Mouse (Mus musculus): ENCODE measurements around the gene Rbbp8nl.

The Rbbp8nl gene

DNA sequence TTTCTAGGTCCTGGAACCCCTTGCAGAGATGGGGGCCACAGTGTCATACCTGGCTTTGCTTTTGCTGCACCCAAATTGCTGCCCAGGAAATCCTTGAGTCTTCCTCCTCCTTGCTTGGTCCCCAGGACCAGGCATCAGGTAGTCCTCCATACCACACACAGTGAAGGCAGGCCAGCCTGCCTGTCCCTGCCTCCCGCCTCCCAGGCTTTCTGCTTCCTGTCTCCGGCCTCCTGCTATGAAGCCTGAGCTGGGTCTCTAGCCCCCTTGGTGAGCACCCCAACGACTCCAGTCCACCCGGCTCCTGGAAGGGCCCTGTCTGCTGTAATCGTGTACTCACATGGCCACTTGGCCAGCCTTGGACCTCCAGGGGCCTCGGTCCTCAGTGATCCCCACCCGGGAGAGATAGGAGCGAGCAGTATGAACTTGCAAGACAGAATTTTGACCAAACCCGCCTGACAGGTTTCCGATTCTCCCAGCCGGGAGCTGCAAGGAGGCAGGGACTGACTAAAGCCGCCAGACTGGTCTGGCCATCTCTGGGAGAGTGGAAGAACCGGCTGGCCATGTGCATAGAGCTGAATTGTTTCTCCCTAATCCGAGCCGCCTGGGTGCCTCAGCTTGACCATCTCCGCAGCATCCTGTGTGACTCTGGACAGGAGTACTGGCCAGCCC, at the start of gene Rbbp8nl:
Gene Rbbp8nl, minus strand, starts transcription at position 440 of the 669 bp plus-strand sequence.
- no peak for DNase-seq (ENCODE audit: low spot score in 2 of 2)

DNA sequence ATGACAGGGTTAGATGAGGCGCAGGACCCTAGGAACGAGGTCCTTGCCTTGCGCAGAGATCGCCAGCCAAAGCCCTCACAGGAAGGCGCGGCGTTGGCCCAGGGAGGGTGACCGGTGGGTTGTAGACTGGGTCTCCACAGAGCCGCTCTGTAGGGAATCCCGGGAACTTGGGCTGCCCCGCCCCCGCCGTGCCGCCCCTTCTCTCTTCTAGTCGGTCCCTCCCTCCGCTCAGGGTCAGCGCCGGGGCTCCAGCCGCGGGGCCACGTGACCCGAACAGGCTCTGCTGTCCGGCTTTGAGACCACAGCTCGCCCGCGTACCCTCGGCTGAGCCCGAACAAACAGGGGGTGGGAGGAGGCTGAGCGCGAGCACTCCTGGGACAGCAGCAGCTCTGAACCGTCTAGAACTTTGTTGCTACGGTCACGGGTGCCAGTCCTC, 44.9 kb upstream of the Rbbp8nl start, which contains the start of gene Gata5:
Gene Gata5, minus strand, starts transcription at position 149 of the 436 bp plus-strand sequence.
- no peak for DNase-seq (ENCODE audit: low spot score in 2 of 2)

DNA sequence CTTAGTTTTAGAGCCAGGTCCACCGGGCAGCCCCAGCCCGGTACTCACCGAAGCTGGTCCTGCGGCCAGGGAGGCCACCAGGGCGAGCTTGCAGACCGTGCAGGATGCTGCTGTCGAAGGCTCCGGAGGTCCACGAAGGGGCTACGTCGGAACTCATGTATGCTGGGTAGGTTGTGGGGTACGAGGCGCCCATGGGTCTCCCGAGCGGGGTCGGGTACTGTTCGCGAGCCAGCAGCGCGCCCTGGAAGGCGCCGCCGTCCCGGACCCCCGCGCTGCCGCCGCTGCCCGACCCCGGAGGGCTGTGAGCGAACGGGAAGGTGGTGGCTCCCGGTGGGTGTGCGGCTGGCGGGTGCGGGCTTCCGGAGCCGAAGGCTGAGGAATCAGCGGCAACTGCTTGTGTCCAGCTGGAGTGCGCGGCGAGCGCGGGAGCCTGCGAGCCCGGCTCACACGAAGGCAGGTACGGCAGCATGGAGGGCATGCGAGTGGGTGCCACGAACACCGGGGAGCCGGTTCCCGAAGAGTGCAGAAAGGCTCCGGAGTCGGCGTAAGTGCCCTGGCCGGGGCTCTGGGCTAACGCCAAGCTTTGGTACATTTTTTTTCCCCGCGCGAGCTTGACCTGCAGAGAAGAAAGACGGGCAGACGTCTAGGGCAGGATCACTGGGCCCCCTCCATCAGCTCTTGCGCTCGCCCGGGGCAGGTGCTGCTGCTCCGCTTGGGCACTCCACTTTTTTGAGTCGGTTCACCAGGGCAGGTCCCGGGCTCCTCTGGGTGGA, 44.3 kb upstream of the Rbbp8nl start:
- no peak for DNase-seq (ENCODE audit: low spot score in 2 of 2)

DNA sequence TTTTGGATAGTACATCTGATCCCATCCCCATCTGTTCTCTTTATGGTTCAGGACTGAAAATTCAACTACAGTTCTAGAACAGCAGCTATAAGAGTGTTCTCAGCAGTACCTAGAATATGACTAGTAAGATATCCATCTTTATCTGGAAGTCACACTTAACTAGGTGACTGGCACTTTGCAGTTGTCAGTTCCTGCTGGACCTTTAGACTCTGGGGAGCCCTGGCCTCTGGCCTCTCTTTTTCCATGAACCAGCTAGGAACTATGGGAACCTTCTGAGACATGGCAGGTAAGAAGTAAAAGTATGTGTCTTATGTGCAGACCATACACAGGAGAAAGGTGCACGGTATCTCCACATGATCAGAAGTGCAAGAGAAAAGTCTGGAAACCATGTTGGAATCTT, 39.8 kb upstream of the Rbbp8nl start:
- no peak for DNase-seq (ENCODE audit: low spot score in 2 of 2)

DNA sequence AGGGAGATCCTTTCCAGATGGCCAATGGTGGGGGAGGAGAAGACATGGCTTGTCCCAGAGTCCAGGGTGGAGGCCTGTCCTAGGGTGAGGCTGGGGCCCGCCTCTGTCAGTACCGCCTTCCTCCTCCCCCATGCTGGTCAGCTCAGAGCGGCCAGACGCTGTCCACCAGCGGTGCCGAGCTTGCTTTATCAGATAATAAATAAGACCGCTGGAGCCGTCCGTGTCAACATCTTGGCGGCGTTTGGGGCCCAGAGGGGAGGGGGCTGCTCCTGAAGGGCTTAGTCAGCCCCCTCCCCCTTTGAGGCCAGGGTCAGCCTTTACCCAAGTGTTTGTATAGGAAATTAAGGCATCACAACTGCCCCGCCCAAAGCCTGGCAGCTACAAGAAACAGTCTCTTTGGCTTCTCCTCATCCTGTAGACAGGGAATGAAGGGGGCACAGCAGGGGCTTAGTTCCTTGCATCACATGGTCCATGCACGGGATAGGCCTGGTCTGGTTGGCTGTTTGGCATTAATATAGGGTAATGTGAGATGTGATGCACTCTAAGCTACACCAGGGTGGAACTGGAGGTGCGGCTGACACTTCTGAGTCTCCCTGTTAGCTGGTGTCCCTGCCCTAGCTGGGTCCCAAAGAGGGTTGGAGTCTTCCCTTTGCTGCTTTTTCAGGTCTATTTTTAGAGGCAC, 33.1 kb upstream of the Rbbp8nl start:
- no peak for DNase-seq (ENCODE audit: low spot score in 2 of 2)

GRCm38 (mm10) chr2:180320216-180320615, 30.5 kb upstream of the Rbbp8nl start:
- no peak for DNase-seq (ENCODE audit: low spot score in 2 of 2)

DNA sequence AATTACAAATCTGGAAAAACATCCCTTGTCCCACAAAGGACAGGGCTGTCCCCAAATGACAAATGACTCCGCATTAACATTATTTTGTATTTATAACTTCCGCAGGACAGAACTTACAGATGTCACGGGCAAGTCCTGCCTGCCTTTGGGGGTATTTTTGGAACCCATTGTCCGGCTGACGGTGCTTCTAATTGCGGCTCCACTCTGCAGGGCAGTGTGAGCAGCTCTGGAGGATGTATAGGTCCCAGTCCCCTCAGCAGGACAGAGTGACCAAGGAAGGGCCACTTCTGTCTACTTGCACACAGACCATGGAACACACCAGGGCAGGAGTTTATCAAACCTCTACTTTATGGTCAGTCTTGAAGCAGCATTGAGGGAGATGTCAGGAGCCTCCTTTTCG, 27.9 kb upstream of the Rbbp8nl start:
- DNase-seq (ENCODE audit: low spot score in 2 of 2): no peak

DNA sequence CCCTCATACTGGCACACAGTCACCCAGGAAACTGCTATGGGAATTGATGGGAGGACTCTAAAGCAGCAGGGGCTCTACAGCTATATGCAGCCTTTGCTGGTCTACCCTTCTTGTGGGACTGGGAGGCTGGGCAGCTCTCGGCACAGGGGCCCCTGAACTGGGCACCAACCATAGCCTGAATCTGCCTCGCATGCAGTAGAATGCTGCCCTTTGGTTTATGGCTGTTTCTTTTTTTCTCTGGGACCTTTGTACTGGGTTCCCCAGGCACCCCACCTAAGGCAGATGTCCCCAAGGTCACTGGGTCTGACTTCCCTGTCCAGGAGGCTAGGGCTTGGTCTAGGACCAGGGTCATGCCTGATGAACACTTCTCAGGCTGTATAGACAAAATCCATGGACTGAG, 24.6 kb upstream of the Rbbp8nl start:
- DNase-seq (ENCODE audit: low spot score in 2 of 2): no peak

DNA sequence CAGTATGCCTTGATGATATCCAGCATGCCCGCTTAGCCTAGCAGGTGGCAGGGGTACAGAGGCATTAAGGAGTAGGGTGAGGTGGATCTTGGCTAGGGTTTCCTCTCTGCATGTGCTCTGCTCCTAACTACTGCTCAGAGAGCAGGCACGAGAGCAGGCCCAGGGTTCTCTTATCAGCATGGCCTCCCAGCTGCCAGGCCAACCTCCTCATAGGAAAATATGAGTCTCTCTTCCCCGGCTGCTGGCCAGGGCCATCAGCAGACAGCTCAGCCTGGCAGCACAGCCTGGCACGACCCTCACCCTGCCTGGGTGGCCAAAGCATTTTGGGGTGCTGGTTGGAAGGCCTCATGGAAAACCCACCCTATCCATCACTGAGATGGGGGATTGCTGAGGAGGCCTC, 21.5 kb upstream of the Rbbp8nl start:
- no peak for DNase-seq (ENCODE audit: low spot score in 2 of 2)

- no peak for DNase-seq (ENCODE audit: low spot score in 2 of 2)
Observed at GRCm38 (mm10) chr2:180307680-180308079, 18.0 kb upstream of the Rbbp8nl start.

DNA sequence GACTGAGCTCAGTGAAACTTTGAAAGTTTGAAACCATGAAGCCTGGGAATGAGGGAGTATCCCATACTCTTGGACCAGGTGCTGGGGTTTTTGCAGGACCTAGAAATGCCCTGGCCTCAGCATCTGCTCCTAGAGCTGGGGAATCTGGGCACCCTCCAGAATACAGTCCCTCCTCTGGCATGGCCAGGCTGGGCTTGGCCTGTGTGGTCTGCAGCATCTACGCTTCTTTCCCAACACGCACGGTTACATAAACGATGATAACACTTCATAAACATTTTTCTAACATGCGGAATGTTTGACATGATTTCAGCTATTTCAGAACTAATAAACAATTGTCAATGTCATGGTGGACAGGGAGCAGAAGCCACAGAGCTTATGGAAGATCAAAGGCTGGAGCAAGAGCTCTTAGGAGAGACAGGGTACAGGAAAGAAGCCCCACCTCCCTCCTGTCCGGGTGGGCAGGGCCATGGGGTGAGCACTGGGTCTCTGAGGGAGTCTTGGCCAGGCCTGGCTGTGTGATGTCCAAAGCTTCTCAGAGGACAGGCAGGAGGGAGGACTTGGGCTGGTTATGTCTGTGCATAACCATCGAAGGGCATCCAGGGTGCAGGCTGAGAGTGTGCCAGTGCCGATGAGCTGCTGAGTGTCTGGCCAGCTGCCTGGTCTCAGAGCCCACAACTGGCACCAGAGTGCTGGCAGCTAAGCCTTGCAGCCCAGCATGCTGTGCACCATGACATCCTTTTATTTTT, 16.9 kb upstream of the Rbbp8nl start:
- no peak for DNase-seq (ENCODE audit: low spot score in 2 of 2)

DNA sequence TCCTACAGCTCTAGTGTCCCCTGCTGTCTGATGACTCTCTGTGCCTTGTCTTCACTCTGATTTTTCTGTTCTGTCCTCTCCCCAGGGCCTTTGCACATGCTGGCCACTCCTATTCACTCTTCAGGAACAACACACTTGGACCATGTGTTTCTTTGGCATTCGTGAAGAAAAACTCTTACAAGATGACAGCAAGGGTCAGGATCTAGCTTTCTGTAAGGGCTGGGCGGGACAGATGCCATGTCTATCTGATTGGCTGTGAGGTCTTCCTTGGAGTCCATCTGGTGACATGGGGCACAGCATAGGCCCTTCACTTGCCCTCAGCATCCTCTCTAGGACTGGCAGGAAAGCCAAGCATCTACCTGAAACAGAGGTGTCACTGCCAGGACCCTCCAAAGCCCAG, 16.3 kb upstream of the Rbbp8nl start:
- no peak for DNase-seq (ENCODE audit: low spot score in 2 of 2)

DNA sequence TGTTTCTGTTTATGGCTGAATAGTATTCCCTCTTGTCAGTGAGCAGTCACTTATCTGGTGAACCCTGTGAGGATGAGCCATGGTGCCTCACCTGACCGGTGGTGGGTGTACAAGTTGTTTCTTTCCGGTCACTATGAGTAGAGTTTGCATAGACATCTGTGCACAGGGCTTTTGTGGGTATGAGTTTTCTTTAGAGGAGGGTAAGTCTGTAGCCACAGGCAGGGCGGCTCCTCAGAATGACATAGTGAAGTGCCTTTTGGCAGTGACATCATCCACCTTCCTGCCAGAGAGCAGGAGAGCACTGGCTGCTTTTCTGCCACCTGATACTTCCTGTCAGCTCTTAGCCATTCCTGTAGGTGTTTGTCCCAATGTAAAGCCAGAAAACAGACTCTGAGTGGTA, 15.8 kb upstream of the Rbbp8nl start:
- DNase-seq (ENCODE audit: low spot score in 2 of 2): no peak

DNA sequence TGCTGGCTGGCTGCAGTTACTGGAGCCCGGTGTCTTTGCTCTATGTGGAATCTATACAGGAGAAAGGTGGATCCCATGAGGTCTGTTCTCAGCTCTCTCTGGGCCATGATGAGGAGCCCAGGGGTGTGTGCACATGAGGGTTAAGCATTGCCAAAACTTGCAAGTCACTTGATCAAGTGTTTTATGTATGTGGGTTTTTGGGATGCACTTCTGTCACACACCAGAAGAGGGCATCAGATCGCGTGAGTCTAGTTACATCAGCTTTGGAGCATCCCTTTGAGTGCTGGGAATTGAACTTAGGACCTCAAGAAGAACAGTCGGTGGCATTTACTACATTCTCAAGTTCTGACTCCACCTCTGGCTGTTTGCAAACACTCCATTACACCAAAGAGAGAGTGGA, 14.9 kb upstream of the Rbbp8nl start:
- DNase-seq (ENCODE audit: low spot score in 2 of 2): no peak

GRCm38 (mm10) chr2:180303468-180303867, 13.8 kb upstream of the Rbbp8nl start:
- no peak for DNase-seq (ENCODE audit: low spot score in 2 of 2)

DNA sequence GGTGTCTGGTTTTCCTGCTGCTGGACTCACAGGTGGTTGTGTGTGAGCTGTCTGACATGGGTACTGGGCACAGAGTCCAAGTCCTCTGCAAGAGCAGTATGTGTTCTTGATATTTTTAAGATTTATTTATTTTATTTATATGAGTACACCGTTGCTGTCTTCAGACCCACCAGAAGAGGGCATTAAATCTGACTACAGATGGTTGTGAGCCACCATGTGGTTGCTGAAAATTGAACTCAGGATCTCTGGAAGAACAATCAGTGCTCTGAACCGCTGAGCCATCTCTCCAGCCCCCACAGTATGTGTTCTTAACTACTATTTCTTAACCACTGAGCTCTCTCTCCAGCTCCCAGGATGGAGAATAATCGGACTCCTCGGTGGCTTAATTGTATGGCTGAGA, 12.5 kb upstream of the Rbbp8nl start:
- DNase-seq (ENCODE audit: low spot score in 2 of 2): no peak

GRCm38 (mm10) chr2:180300771-180301170, 11.1 kb upstream of the Rbbp8nl start:
- DNase-seq (ENCODE audit: low spot score in 2 of 2): no peak

DNA sequence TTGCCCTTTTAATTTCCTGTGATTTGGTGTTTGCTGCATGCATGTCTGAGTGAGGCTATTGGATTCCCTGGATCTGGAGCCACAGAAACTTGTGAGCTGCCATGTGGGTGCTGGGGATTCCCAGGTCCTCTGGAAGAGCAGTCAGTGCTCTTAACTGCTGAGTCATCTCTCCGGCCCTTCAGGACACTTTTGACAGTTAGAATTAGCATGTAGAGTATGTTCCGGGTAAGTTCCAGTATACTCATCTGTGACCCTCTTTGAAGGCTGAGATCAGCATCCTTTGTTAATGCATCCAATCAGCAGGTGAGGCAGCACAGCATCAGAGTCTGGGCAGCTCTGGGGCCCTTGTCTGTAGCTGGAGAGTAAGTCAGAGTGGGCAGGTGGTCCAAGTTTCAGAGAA, 10.6 kb upstream of the Rbbp8nl start:
- DNase-seq (ENCODE audit: low spot score in 2 of 2): no peak

GRCm38 (mm10) chr2:180292906-180293305, 3.2 kb upstream of the Rbbp8nl start:
- no peak for DNase-seq (ENCODE audit: low spot score in 2 of 2)

- no peak for DNase-seq (ENCODE audit: low spot score in 2 of 2)
Observed at GRCm38 (mm10) chr2:180292026-180292425, 2.3 kb upstream of the Rbbp8nl start.

DNA sequence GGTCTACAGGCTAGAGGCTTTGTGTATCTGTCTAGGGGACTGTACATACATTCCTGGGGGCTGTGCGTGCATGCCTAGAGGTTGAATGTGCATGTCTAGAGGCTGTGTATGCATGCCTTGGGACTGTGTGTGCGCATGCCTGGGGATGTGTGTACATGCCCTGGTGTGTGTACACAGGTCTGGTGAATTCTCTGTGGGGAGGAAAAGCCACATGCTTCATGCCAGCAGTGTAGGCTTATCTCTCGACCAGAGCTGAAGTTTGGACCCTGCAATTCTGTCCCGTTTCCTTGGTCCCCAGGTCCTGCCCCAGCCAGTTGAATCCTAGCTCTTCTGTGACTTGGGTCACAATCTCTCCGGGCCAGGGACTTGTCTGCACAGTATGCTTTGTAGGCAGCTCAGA, 1.9 kb upstream of the Rbbp8nl start:
- DNase-seq (ENCODE audit: low spot score in 2 of 2): no peak

GRCm38 (mm10) chr2:180290503-180290902, 824 bp upstream of the Rbbp8nl start:
- DNase-seq (ENCODE audit: low spot score in 2 of 2): no peak
